Mouse (Mus musculus) left cerebral cortex, adult 8-10 months (tissue): ENCODE measurements around the gene Flrt3. TPM values are rescaled to one million over a fixed set of nuclear protein-coding genes. Genes with fewer than 3 reads are reported as not detected.

Experiments used
- DNase-seq, 2 experiments: peaks; one replicate each; pipeline ENCODE4 v3.0.0; 2022; ENCODE audit warnings: low spot score in 2 of 2
- total RNA-seq, 4 experiments: library from RNA; stranded (reverse); gene quantifications; 2 replicates each; pipeline ENCODE4 v1.2.4; 2022

Flrt3 gene
- 10 to 100 TPM; 25.2 to 31.9 (median 30.2) TPM for total RNA-seq

DNA sequence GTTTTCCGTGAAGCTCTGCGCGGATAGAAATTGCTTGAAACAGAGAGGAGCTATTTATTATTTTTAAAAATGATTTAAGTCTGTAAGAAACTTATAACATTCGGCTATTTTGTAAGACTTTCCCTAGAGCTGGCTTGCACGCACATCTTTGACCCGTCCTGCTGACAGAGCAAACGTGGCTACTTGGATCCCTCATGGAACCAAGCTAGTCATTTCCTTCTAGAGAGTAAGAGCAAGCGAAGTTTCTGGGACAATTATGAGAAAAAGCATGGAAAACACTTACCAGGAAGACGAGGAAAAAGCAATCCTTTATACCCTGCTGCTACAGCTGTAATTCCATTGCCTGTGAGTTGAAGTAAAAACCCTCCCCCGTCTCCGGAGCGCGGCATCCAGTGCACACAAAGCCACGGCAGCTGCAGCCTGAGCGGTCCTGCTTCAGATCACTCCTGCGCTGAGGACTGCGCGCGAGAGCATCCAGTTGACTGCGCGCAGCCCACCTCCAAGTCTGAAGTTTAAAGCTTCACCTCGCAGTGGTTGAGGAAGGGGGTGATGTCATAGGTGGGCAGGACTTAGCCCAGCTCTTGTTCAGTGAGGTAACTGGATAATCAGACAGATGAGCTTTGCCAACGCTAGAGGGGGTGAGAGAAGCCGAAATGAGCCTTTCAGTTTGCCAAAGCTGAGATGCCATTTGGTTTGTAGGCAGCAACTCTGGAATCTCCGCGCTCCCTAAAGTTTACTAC, at the start of gene Flrt3:
TSS of gene Flrt3 (minus strand) at position 507 of the 740 bp plus-strand sequence.
- DNase-seq, result peak; percentile 85 to 96

DNA sequence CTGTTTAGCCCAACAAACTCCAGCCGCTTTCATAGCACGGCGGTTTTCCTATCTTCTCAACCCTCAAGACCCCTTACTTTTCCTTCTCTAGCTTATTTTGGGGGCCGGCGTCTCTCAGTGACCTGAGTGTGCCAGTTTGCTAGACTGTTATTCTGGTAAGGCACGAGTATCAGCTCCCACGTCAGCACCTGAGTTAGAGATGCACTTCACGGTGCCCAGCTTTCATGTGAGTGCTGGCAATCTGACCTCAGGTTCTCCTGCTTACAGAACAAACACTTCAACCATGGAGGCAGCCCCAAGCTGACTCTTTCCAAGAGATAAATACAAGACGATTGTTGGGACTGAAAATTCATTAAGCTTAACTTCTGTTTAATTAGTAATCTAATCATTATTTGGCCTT, 46.1 kb upstream of the Flrt3 start:
- DNase-seq, result no peak

DNA sequence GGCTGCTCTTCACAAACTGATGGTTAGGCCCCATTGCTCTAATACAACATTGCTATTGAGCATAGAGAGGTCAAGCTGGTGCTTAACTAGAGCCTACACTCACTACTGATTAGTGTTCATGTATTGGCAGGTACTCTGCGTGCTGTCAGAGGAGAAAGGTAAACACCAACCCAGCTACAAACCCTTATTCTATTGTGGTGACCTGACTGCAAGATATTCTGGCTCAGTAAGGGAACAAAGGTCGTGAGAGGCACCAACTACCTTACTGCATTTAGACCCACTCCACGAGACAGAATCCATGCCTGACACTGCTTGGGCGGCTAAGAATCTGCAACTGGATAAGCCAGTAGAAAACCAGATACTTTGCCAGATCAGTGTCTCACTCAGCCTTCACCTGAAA, 44.6 kb upstream of the Flrt3 start:
- DNase-seq, result no peak

DNA sequence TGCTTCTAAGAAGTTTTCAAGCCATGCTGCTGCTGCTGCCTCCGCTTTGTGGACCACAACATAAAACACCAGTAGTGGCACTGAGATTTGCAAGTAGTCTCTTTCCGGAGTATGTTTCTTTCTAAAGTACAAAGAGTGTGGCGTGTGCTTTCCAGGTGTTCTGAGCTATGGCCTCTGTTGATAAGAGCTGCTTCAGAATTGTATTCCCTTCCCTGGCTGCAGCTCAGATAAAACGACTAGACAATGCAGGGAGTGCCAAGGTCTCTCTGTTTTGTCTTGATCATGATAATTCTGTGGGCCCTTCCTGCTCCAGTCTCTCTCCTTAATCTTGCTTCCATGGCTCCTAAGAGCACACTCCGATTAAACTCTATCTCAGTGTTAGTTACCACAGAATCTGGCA, 36.3 kb upstream of the Flrt3 start:
- no peak for DNase-seq

DNA sequence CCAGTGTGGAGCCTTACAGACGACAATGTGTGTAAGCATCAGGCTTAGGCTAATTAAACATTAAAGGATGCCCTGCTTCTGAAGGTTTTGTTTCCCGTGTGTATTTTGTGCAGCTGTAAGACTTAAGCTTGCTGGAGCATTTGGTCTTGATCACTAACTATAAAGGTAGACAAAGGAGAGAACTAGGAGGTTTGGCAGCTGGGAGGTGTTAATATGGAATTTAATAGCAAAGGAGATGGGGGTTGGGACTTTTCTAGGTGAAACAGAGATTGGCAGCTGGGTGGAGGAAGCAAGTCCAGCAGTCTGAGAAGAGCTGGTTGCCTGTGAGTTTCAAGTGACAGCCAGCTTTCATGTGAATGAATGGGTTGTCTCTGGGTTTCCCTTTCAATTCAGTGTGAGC, 34.0 kb upstream of the Flrt3 start:
- no peak for DNase-seq

DNA sequence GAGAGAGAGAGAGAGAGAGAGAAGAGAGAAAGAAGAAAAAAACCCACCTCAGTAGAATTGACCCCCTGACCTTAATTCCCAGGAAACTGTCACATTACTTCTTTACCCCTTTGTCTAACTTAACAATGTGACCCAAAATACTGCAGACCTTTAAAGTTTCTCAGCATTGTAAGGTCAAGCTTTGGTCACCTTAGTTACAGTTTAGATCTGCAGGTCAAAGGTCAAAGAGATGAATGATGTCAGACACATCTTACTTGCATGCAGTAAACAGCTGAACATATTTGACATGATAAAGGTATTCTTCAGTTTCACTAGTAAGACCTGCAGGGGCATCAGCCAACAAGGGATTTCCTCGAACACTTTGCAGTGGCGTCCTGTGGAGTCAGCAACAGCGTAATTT, 32.9 kb upstream of the Flrt3 start:
- DNase-seq, result no peak

DNA sequence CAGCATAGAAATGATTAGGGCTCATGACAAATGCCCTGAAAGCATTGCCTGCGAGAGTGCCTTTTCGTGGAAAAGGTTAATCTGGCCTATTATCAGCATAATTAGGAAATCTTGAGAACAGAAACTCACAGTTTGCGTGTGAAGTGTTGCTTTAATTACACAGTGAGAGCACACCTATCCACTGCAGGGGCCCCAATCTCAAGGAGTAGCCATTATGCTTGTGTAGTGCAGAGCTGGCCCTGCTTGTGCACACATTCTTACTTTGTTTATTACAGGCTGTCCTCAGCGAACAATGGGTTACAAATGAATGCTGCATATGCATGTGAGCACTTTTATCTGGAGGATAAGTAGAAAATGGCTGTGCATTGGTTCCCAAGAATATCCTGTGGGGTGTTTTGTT, 32.1 kb upstream of the Flrt3 start:
- no peak for DNase-seq

DNA sequence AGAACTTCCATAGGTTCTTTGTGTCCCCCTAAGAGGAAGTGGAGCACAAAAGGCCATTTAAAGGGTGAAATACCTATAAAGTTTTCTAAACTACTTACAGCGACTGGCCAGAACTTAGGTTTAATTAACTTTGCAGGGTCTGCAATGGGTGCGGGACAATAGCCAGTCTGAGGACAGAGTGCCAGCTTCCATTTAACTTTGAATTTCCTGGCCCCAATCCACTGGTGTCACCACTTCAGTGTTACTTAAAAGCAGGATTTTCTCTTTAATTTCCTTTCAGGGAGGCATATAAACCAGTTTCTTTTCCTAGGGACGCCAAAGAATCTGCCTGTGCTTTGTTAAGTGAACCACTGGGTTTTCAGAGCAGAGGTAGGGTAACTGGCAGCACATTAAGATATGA, 27.3 kb upstream of the Flrt3 start:
- no peak for DNase-seq

DNA sequence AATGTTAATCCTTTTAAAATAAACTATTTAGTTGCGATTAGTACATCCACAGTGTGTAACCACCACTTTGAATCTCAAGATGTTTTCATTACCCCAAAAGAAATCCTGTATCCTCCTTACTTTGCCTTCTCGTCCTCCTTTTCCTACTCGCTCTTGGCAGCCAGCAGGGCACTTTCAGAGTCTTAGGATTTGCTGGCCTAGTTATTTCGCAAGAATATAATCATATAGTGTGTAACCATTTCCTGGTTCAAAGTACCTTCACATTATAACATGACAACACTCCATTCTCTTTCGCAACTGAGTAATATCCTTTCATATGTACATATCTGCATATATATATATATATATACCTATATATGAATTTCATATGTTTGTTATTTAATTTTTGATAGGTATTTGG, 22.6 kb upstream of the Flrt3 start:
- no peak for DNase-seq

DNA sequence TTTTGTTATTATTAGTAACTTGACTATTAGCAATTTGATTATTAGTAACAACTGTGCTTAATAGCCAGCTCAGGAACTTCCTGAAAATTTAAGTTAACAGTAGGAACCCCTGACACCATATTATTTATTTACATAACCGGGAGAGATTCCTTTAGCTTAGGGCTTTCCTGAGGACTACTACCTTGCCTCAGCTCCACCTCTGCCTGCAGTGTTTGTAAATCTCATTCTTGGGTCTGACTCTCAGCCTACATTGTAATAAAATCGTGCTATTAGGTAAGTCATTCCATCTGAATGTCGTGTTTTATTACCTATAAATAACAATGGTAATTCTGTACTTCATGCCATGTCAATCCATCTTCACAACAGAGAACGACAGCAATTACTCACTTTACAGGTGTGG, 21.2 kb upstream of the Flrt3 start:
- DNase-seq, result no peak

DNA sequence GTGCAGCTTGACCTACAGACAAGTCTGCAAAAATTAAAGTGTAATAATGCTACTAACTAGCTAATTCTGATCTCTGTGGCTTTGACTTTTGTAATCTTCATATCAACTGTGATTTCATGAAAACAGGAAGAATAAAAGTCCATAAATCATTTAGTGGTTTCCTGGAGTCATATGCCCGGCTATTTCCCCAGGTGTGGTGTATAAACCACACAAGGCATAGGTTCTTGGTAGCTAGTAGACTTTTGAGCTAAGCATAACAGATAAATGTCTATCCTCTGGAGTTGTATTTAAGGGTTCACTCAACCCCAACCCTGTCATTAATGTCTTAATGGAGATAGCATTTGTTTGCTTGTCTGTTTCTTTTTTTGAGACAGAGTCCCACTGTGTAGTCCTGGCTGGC, 20.1 kb upstream of the Flrt3 start:
- DNase-seq, result no peak

DNA sequence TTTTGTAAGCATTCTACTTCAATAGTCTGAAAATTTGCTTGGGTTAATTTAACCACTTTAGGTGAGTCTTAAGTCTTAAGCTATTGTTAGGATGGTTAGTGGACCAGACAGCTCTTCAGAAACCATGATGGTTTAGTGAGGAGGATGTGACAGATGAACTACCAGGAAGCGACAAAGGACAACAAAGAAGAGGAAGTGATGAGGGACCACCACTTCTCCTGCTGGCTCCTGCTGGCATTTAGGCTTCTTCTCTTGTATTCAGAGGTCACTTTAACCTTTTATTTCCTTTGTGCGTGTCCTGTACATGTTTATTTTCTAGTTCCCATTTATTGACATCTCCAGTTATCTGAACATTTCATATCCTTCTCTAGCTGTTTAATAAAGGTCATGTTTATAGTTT, 19.6 kb upstream of the Flrt3 start:
- DNase-seq, result no peak

DNA sequence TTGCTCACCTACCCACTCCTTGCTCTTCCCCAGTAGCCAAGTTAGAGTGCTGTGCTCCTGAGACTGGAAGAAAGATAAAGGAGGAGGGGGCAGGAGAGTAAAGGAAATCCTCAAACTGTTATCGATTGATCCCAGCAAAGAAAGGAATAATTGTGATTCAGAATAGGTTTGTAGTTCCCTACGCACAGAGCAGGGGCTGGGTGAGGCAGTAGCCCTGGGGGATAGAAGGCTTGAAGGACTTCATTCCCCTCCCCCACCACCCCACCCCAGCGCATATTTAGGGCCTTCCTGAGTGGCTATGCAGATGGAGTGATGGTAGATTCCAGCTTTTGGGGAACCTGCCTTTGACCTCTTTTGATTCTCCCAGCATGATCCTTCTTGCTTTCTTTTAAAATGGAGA, 5.5 kb upstream of the Flrt3 start:
- no peak for DNase-seq

DNA sequence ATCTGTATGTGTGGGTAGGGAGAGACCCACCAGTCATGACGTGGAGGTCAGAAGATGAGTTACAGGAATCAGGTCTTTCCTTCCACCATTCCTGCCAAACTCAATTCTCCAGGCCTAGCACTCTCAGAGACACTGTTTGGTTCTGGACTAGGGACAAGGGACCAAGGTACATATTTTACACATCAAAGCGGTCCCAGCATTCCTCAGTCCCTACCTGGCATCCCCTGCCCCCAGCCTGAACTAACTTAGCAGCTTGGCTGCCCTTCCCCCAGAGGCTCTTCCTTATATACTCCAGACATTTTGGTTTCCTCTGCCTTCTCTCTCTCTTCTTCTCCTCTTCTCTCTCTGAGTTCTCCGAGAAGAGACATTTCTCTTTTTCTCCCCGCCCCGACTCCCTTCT, 2.2 kb upstream of the Flrt3 start:
- no peak for DNase-seq

DNA sequence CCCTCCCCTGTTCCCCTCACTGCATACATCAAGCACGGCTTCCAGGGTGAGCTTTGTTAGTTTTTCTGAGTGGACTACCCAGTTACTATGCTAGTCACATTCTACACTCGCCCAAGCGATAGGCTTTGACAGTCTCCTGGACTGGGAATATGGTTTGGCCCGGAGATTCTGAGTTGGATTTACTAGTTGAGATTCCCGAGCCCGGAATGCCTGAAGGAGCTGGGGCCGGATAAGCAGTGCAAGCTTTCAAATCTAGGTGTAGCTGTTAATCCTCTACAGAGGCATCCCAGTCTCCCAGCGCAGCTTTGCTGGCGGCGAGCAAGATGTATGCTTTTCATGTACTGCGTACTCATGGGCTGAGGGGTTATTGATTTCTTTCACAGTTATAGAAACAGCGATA, 812 bp downstream of the Flrt3 start:
- peak; percentile 46 to 62 for DNase-seq

DNA sequence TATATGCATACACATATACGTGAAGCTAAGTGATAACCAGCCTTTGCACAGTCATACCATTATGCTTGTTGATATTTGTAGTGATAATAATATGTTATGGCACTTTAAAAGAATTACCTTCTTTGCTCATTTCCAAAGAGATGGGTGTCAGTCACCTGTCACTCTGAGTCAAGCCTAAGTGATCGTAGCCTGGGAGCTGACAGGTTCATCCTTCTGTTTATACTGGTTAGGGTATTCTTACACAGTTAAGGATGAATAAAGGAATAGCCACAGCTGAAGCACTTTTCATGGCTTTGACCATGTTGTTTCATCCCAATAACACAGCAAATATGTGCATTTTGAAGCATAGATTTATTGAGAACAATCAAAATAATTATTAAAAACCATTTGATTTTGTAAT, 1.5 kb downstream of the Flrt3 start:
- DNase-seq, result no peak

DNA sequence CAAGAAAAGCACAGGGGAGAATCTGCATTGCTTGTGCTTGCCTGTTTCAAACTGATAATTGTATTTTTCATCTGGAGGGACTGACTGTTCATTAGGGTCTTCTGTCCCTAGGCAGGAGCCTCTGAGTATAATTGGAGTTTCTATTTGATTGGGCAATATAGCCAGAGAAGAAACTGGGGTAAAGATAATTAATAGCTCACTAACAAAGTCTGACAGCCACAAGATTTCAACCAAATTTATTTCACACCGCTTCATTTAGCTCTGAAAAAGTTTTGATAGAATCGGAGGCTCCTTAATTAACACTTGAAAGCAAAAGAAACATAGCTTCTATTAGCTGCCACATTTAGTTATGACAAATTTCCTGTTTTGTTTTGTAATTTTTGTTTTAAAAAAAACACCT, 2.2 kb downstream of the Flrt3 start:
- no peak for DNase-seq

DNA sequence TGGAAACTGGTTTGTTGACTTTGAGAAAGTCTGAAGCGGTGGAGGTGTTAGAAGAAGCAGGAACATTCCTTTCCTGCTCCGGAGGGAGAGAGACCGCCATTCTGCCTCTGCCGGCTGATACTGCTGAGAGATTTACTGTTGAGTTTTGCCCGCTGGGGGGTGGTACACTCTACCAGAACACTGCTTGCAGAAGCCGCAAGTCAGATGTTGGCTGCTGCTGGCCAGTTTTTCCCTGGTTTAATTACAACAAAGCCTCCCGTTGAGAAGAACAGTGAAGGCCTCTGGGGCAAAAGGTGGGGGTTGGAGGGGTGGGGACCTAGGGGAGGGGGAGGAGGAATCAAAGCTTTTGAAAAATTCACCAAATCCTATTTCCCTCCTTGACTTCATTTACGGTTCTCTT, 3.0 kb downstream of the Flrt3 start:
- peak; percentile 58 to 79 for DNase-seq

DNA sequence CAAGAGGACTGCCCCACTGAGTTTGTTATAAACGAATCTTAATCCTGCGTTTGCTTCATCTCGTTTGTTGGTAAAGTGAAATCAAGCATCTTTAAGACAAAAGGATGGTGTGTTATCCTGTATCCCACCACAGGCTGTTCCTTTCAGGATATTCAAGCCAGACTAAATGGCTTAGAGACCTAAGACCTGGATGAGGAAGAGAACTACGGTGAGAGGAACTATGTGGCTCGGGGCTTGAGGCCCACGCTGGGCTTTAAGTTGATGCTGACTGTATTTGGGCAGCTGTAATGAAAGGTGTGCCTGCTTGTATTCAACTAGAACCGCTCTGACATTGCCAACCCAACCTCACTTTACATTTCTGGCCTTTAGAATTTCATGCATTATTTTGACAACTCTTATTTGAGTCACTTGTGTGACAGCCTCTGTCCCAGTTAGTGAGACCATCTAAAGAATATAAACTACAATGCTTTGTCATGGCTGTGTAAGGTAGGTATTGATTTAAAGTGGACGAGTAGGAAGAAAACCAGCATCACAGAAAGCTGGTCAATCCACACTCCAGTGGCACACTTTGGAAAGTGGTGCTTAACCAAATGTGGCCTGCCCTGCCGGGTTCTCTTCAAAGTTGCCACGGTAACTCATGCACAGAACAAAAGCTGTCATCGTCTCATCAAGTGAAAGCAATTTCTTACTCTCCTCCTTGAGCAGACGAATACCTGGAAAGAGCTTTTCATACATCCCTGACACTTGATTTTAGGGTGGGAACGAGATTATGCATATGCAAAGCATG, 3.8 kb downstream of the Flrt3 start:
- no peak for DNase-seq

DNA sequence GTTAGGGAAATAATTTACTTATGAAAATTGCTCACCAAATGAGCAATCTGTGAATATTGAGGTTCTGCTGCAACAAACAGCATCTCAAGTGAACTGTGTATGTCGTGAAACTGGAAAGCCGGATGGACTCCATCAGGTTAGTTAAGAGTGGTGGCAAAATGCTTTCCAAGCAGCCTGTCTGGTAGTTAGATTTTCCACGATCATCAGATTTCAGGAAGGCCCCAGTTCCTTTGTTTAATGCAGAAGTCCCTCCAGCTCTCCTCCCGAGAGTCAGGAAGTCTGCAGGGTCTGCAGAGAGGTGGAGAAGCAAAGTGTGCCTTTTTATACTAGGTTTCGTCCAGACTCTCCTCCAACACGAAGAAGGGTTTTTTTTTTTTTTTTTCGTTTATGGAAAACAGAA, 4.4 kb downstream of the Flrt3 start:
- no peak for DNase-seq

DNA sequence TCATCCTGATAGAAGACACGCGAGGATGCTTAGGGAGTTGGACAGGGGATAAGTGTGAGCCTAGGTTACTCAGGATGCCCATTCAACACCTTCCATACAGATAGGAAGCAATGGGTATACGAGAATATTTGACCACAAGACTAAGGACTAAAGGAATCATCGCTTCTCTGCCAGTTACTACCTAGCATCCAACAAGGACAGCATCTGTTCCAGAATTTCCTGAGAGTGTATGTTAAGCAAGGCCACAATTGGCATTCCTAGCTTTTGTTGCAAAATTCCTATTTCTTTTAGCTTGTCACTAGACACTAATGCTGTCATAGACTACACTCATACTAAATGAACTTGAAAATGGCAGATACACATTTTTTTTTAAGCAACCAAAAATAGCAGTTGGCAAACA, 6.9 kb downstream of the Flrt3 start:
- no peak for DNase-seq

DNA sequence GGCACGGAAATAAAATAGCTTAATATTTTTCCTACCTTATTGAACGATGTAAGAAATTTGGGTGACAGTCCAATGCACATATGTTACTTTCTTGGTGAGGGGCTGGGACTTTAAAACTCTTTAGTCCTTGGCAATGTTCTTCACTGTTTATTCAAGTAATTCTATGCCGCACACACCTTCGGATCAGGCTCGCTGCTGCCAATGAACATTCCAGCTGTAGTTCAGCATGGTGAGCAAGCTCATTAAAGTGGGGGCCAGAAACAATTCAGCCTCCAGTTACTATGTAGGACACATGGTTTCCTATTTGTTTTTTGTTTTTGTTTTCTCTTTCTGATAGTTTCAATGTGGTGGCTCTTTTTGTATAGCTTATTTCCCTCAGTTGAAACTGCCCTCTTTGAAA, 8.6 kb downstream of the Flrt3 start:
- DNase-seq, result no peak

DNA sequence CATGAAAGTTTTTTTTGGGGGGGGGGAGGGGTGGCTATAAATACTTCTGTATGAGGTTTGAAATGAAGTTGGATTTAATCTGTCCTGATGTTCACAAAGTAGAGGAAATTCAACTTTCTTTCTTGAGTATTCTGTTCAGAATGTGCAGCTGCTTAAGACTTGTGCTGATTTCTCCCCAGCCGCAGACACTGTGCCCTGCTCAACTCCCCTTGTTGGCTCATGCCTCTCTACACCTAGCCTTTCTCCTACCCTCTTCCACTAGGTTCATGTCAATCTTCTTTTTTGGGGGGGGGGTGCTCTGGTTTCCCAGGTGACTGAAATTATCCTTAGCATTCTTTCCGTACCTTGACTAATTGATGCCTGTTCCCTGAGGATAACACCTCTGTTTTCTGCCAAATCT, 17.3 kb downstream of the Flrt3 start:
- DNase-seq, result no peak
